Mouse (Mus musculus) left cerebral cortex, adult 8-10 months (tissue): ENCODE results near the gene Abr. TPM values are rescaled to one million over a fixed set of nuclear protein-coding genes. Genes with fewer than 3 reads are reported as not detected.

Source experiments
- DNase-seq, 2 experiments: peaks; one replicate each; pipeline ENCODE4 v3.0.0; 2022; ENCODE audit warnings: low spot score in 2 of 2
- total RNA-seq, 4 experiments: library from RNA; stranded (reverse); gene quantifications; 2 replicates each; pipeline ENCODE4 v1.2.4; 2022

Gene Abr
- total RNA-seq, 4 experiments from 2014 or later, result 382 to 408 (median 393) TPM

GRCm38 (mm10) chr11:76520889-76521288, 101.2 kb downstream of the Abr start:
- no peak for DNase-seq

DNA sequence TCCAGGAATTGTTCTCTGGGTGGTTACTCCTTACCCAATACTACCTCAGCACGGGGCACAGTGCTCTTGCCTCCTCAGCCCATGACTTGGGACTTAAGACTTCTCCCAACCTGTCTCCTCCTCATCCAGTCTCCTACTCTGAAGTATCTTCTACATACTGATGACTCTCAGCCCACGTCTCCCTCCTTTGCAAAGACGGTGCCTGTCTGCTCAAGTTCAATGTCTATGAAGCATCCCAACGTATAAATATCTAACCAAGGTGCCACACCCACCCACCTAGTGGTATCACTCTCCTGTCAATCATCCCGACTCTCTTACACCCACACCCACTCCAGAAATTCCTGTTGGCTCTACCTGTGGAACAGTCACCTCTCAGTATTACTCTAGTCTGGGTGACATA, 103.5 kb downstream of the Abr start:
- no peak for DNase-seq

GRCm38 (mm10) chr11:76518125-76518524, 104.0 kb downstream of the Abr start:
- DNase-seq, result no peak

DNA sequence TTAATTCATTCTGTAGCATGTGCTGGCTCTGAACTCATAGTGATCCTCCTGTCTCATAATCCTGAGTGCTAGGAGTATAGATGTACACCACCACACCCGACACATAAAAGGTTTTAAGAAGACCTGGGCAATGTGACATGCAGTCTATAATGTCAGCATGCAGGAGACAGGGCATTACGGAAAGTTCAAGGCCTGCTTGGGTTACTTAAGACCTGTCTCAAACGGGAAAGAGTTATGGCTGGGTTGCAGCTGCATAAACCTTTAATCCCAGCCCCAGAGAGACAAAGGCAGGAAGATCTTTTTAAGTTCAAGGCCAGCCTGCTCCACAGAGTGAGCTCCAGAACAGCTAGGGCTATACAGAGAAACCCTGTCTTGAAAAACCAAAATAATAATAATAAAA, 105.2 kb downstream of the Abr start:
- no peak for DNase-seq

DNA sequence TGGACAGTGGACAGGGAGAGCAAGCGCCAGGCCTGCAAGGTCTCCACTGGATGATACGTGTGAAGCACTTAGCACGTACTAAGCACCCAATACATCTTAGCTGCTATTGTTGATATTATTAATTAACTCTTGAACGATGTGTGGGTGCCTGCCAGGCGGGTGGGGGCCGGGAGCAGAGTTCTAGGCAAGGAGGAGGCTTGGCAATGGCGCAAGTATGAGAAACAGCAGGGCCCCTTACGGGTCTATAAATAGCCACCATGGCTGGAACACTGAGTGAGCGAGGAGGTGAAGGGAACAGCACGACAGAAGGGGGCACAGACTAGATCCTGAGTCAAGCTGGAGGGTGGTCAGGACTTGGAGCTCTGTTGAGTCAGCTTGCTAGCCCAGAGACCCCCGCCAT, 107.0 kb downstream of the Abr start:
- peak in 1 of 2 experiments; percentile 59 for DNase-seq

DNA sequence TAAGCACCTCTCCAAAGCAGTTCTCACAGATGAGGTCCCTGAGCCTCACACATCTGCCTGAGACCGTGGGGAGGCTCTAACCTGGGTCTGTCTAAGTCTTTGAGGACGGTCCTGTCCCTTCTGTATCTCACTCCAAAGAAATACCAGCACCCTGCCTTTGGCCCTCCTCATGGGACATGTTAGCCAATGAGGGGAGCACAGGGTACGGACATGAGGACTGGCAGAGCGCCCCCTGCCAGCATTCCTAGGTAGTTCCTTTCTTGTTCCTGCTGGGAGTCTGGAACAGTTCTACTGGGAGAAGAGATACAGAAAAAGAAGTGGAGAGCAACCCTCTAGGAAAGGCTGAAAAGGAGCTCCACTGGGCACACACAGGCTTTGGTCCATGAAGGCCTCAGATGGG, 111.1 kb downstream of the Abr start:
- DNase-seq, result no peak

- no peak for DNase-seq
Measured at GRCm38 (mm10) chr11:76509751-76510723, 112.1 kb downstream of the Abr start.

- DNase-seq, result peak; percentile 66 to 79
Measured at GRCm38 (mm10) chr11:76508831-76509595, 113.1 kb downstream of the Abr start.

- no peak for DNase-seq
Measured at GRCm38 (mm10) chr11:76508125-76508524, 114.0 kb downstream of the Abr start.

DNA sequence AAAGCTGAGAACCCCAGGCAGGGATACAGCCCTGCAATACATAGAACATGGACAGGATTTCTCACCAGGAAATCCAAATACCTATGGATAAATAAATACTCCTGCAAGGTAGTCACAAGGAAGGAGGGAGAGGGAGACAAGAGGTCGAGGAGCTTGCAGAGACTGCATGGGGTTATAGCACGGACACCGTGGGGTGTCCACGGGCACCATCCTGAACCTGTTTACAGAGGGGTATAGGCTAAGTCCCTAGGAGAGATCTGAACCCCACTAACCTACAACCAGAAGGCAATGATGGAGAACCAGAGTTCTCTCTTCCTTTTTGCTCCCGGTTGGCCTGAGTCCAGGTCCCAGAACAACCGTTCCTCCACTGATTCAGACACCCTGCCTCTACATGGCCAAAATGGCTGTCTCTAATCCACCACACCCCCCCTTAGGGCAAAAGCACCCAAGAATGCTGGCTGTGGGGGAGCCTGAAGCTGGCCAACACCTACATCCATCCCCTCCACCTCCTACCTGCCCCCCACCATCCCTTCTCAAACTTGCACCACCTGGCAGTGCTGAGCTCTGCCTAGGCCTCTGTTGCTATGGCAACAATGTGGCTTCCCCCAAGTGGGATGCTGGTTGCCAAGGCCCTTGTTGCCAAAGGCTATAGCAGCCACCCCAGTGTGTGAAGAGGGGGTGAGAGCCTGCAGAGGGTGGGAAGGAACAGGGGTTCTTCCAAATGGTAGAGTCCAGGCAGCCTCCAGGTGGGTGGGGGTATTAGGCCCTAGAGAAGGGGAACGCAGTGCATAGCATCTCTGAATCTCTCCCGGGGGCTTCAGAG, 114.6 kb downstream of the Abr start:
- DNase-seq, result peak in 1 of 2 experiments; percentile 91

GRCm38 (mm10) chr11:76506514-76507228, 115.4 kb downstream of the Abr start:
- no peak for DNase-seq

DNA sequence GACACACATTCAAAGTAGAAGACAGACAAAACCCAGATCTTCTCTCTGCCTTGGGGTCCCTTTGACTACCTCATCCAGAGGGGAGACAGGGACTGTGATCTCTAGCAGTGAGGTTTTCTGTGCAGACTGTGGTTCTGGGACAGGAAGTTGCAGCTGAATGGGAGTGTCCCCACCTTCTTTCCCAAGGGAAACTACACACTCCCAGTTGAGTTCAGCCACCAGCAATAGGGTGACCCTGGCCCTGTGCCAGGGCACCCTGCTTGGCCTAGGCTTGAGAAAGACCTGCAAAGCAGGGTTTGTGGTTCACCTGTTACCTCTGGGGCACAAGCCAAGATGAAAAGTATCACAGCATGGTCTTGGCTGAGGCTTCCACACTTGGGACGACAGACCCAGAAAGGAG, 117.0 kb downstream of the Abr start:
- DNase-seq, result no peak

DNA sequence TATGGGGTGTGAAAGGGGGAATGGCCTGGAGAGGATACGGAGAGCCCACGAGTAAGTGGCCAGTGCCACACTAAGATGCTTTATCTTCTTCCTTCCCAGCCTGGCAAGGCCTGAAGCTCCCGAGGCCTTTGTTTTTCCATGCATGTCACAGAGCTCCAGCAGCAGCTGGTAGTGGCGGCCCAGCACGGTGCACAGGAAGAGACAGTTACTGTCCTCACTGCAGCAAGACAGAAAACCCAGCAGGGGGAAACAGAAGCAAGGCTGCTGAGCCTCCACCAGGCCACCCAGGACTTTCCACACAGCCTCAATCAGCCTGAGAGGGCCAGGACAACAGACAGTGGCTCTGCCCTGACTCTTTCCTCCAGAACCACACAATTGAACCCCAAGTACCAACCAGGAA, 118.1 kb downstream of the Abr start:
- DNase-seq, result no peak

GRCm38 (mm10) chr11:76499987-76500386, 122.1 kb downstream of the Abr start:
- DNase-seq, result no peak

- no peak for DNase-seq
Measured at GRCm38 (mm10) chr11:76499564-76499963, 122.5 kb downstream of the Abr start.

DNA sequence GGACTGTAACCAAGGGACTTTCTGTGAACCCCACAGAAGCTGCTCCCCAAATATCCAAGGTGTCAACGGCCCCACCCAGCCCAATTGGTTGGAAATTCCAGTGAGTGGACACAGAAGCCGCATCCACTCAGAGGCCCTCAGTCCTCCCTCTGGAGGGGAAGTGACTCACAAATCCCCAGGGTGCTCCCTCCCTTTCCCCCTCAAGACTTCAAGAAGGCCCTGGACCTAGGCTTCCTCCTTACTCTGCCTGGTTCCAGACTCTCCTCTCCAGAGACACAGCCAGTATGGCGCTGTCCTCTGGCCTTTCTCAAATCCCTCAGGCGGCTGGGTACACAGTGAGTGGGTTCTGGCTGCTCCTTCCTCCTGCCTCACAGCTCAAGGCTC, 124.4 kb downstream of the Abr start:
- DNase-seq, result no peak

- no peak for DNase-seq
Measured at GRCm38 (mm10) chr11:76497066-76497768, 124.9 kb downstream of the Abr start.

GRCm38 (mm10) chr11:76496086-76496771, 125.9 kb downstream of the Abr start:
- no peak for DNase-seq
